Mouse (Mus musculus) intestine, embryonic 14.5 days (tissue): ENCODE measurements around the gene Gm11020. TPM values are rescaled to one million over a fixed set of nuclear protein-coding genes. Genes with fewer than 3 reads are reported as not detected.

Experiments
- ATAC-seq: fragments of 200-750 bp; cut with Nextera tagmentation; replicated peaks from 2 replicates; pipeline ENCODE4 v1.8.0; 2017; ENCODE audit warnings: low read depth, moderate number of reproducible peaks, moderate TSS enrichment, moderate library complexity; ENCODE audit not compliant: low FRiP score, low TSS enrichment
- DNase-seq: peaks from one replicate; pipeline ENCODE4 v3.0.0-alpha.2; 2018; ENCODE audit warnings: low spot score
- H3K27ac ChIP-seq: fragments of 300-500 bp; sonication (generic); 2 replicates; pipeline ENCODE4 v1.5.1; 2014; ENCODE audit warnings: low read depth, mild to moderate bottlenecking, control low read depth
- H3K27me3 ChIP-seq: fragments of 300-500 bp; sonication (generic); replicated peaks from 2 replicates; pipeline ENCODE4 v1.6.1; 2014; ENCODE audit warnings: low read length, control low read depth; ENCODE audit not compliant: control insufficient read depth, insufficient read depth
- H3K36me3 ChIP-seq: fragments of 300-500 bp; sonication (generic); 2 replicates; pipeline ENCODE4 v1.6.1; 2014; ENCODE audit warnings: low read length, control low read depth; ENCODE audit not compliant: control insufficient read depth, insufficient read depth
- H3K4me1 ChIP-seq: fragments of 300-500 bp; sonication (generic); replicated peaks from 2 replicates; pipeline ENCODE4 v1.6.1; 2014; ENCODE audit warnings: low read length, control low read depth, mixed read lengths; ENCODE audit not compliant: control insufficient read depth, insufficient read depth
- H3K4me2 ChIP-seq: fragments of 300-500 bp; sonication (generic); 2 replicates; pipeline ENCODE4 v1.6.1; 2014; ENCODE audit warnings: low read length
- H3K4me3 ChIP-seq: fragments of 300-500 bp; sonication (generic); 2 replicates; pipeline ENCODE4 v1.5.1; 2014; ENCODE audit warnings: low read depth, low read length, control low read depth, mixed read lengths
- H3K9ac ChIP-seq: fragments of 300-500 bp; sonication (generic); 2 replicates; pipeline ENCODE4 v1.6.1; 2014; ENCODE audit warnings: mild to moderate bottlenecking, low read length
- H3K9me3 ChIP-seq: fragments of 300-500 bp; sonication (generic); 2 replicates; pipeline ENCODE4 v1.6.1; 2016; ENCODE audit warnings: low read length, control low read depth; ENCODE audit not compliant: control insufficient read depth
- WGBS: fragments of 180-500 bp; shearing (Covaris S2); extraction: QIAGEN DNeasy Blood & Tissue Kit; methylation state at CpG from one replicate; pipeline ENCODE4 v1.1.7; 2014; 5-methylcytosine and 5-hydroxymethylcytosine counted together
- polyA plus RNA-seq: library from polyadenylated mRNA; unstranded; fragments of >200 nt; fragmentation: Nextera tagmentation; extraction: Ambion mirVana; gene quantifications from 2 replicates; pipeline ENCODE4 v1.2.1, GENCODE M21; 2014

The Gm11020 gene
- polyA plus RNA-seq, 1 experiment from 2014 or later: not detected

- Histone ChIP-seq H3K27ac (peak overlapping the region; percentile 91; the same call in 1 of the 2 replicates), H3K4me2 (peak overlapping the region; percentile 66), H3K9ac (peak overlapping the region; percentile 92), H3K36me3 (peaks cover 19% of the 10 kb centered on the region), H3K4me3 (peak overlapping the region; percentile 73), H3K4me1 (peaks cover 19% of the 10 kb centered on the region), H3K9me3 (no peaks in the 10 kb centered on the region), H3K27me3 (no peaks in the 10 kb centered on the region)
- no peak for ATAC-seq
- DNase-seq: no peak
- 0% methylated on average over 6 of the region's 6 CpGs for WGBS
Measured at GRCm38 (mm10) chr8:104339983-104340232, 18.5 kb downstream of the Gm11020 start.

GRCm38 (mm10) chr8:104340233-104341105, 19.1 kb downstream of the Gm11020 start:
- no peaks in the 10 kb centered on the region for H3K9me3 ChIP-seq
- peak overlapping the region; percentile 73 for H3K4me3 ChIP-seq
- H3K4me2 ChIP-seq: peak overlapping the region; percentile 66
- peaks cover 19% of the 10 kb centered on the region for H3K4me1 ChIP-seq
- peak overlapping the region; percentile 91 for H3K27ac ChIP-seq
- H3K27me3 ChIP-seq: no peaks in the 10 kb centered on the region
- H3K9ac ChIP-seq: peak overlapping the region; percentile 92
- DNase-seq: no peak
- under 1% methylated on average over 54 of the region's 54 CpGs for WGBS
- peaks cover 24% of the 10 kb centered on the region for H3K36me3 ChIP-seq
- ATAC-seq: peak; percentile 81

DNA sequence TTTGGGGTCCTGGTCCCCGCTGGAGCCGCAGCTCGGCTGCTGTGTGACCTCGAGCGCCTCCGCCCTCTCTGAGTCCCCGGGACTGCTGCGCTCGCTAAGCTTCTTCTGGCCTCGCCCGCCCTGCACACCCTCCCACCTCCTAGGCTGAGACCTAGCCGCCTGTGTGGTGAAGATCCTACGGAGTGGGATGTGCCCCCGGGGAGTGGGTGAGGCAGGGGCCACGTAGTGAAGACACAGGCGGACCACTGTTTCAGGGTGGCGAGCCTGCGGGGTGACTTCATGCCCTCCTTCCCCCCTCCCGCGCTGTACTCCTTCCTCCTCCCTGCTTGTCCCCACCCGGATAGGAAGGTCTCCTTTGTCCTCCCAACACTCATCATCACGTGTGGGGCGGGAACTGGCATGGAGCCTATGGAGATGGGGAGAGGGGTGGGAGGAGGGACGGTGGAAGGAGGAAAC, 19.8 kb downstream of the Gm11020 start:
- peak overlapping the region; percentile 92 for H3K9ac ChIP-seq
- ATAC-seq (peak; percentile 76), DNase-seq (peak; percentile 89)
- no peaks in the 10 kb centered on the region for H3K27me3 ChIP-seq
- H3K4me1 ChIP-seq: peaks cover 19% of the 10 kb centered on the region
- WGBS: under 1% methylated on average over 24 of the region's 24 CpGs
- H3K27ac ChIP-seq: peak overlapping the region; percentile 91
- H3K9me3 ChIP-seq: no peaks in the 10 kb centered on the region
- H3K36me3 ChIP-seq: peaks cover 31% of the 10 kb centered on the region
- H3K4me2 ChIP-seq: peak overlapping the region; percentile 66
- H3K4me3 ChIP-seq: peak overlapping the region; percentile 73

GRCm38 (mm10) chr8:104341678-104342077, 20.3 kb downstream of the Gm11020 start:
- H3K4me3 ChIP-seq: peak overlapping the region; percentile 73
- peaks cover 36% of the 10 kb centered on the region for H3K36me3 ChIP-seq
- H3K4me2 ChIP-seq: peak overlapping the region; percentile 66
- ATAC-seq (no peak), DNase-seq (peak; percentile 59)
- H3K27ac ChIP-seq: peak overlapping the region; percentile 91
- peak overlapping the region; percentile 92; the same call in 1 of the 2 replicates for H3K9ac ChIP-seq
- H3K27me3 ChIP-seq: no peaks in the 10 kb centered on the region
- WGBS: 42% methylated on average over 6 of the region's 6 CpGs
- H3K9me3 ChIP-seq: no peaks in the 10 kb centered on the region
- peaks cover 19% of the 10 kb centered on the region for H3K4me1 ChIP-seq

DNA sequence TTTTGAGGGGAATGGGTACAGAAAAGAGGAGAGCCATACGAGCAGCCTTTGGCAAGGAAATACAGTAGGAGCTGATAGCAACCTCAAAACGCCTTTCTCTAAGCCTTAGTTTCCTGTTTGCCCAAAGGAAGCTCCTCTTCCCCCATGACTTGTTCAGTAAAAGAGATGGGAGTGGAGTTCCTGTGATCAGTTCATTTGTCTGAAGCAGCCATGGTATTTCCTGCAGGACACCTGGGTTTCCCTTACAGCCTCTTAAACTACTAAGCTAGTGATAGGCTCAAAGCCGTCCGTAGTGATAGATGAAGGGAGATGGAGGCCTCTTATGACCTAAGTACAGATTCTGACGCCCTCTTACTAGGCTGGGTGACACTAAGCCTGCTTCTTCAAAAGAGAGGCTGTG, 21.1 kb downstream of the Gm11020 start:
- Histone ChIP-seq H3K9ac (no peak overlapping the region), H3K36me3 (peaks cover 44% of the 10 kb centered on the region), H3K4me1 (peaks cover 19% of the 10 kb centered on the region), H3K4me3 (no peak overlapping the region), H3K4me2 (0 out of 2 replicates have a peak overlapping the region, but pooled peaks have one; percentile 0), H3K9me3 (no peaks in the 10 kb centered on the region), H3K27ac (no peak overlapping the region), H3K27me3 (no peaks in the 10 kb centered on the region)
- 71% methylated on average over 5 of the region's 5 CpGs for WGBS
- ATAC-seq (no peak), DNase-seq (no peak)

DNA sequence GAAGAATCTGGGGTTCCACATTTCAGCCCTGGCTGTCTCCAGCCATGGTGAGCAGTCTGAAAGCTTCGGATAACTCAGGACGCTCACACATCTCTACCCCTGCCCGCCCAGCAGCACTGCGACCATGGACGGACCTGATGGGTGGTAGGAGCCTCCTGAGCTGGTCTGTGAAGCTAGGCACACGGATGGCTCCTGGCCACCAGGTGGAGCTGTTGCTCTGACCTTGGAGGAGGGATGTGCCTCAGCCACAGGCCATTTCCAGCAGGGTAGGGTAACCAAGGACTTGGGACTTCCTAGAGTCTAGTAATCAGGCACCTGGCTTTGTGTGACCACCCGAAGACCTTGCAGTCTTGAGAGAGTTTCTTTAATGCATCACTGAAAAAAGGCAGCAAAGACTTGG, 22.6 kb downstream of the Gm11020 start:
- Histone ChIP-seq H3K9me3 (no peaks in the 10 kb centered on the region), H3K27me3 (no peaks in the 10 kb centered on the region), H3K9ac (no peak overlapping the region), H3K36me3 (peaks cover 54% of the 10 kb centered on the region), H3K4me3 (no peak overlapping the region), H3K27ac (no peak overlapping the region), H3K4me1 (peaks cover 19% of the 10 kb centered on the region), H3K4me2 (no peak overlapping the region)
- DNase-seq (peak; percentile 93), ATAC-seq (peak; percentile 22; the same call in 1 of the 2 replicates)
- WGBS: 12% methylated on average over 7 of the region's 7 CpGs

- H3K27me3 ChIP-seq: no peaks in the 10 kb centered on the region
- DNase-seq (no peak), ATAC-seq (no peak)
- WGBS: 88% methylated on average over 5 of the region's 5 CpGs
- H3K4me3 ChIP-seq: no peak overlapping the region
- H3K4me1 ChIP-seq: peaks cover 13% of the 10 kb centered on the region
- no peak overlapping the region for H3K4me2 ChIP-seq
- no peak overlapping the region for H3K27ac ChIP-seq
- peaks cover 56% of the 10 kb centered on the region for H3K36me3 ChIP-seq
- no peak overlapping the region for H3K9ac ChIP-seq
- H3K9me3 ChIP-seq: no peaks in the 10 kb centered on the region
Measured at GRCm38 (mm10) chr8:104344622-104345021, 23.3 kb downstream of the Gm11020 start.

DNA sequence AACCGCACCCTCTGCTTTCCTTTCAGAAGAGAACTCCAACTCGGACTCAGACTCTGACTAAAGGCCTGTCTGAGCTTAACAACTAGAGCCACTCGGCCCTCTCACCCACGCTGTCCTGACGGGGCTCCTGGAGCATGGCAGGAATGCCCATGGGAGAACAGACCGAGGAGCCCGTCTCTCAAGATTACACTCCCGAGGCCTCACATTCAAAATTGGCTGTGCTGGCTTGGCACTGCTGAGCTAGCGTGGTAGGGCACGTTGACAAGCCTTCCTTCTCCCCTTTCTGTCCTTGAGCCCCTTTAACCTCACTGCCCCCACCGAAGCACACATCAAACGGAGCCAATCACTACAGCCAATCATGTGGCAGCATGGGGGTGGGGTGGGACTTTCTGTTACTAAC, 25.3 kb downstream of the Gm11020 start:
- no peak for ATAC-seq
- Histone ChIP-seq H3K27me3 (no peaks in the 10 kb centered on the region), H3K9ac (no peak overlapping the region), H3K27ac (no peak overlapping the region), H3K4me1 (peaks cover 8% of the 10 kb centered on the region), H3K4me2 (no peak overlapping the region), H3K4me3 (no peak overlapping the region), H3K9me3 (no peaks in the 10 kb centered on the region), H3K36me3 (peaks cover 56% of the 10 kb centered on the region)
- WGBS: 67% methylated on average over 12 of the region's 12 CpGs
- no peak for DNase-seq

DNA sequence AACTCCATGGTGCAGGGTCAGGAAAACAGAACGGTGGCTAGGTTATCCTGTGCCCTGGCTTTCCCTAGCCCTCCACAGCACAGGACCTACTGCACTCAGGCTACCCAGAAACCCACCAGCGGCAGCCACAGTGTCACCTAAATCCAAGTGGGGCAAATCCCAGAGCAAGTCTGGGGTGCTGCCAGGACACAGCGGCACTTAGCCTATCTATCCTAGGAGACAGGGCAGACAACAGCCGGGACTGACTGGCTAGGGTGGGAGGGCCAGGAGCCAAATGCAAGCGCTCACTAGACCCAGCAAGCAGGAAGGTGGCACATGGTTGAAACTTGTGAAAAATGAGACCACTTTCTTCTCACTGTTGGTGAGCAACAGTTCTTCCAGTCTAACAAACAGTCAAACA, 27.6 kb downstream of the Gm11020 start:
- Histone ChIP-seq H3K9me3 (no peaks in the 10 kb centered on the region), H3K27ac (no peak overlapping the region), H3K9ac (no peak overlapping the region), H3K4me2 (no peak overlapping the region), H3K4me3 (no peak overlapping the region), H3K36me3 (peaks cover 54% of the 10 kb centered on the region), H3K27me3 (no peaks in the 10 kb centered on the region), H3K4me1 (peaks cover under 1% of the 10 kb centered on the region; the same call in 1 of the 2 replicates)
- ATAC-seq (no peak), DNase-seq (no peak)
- 79% methylated on average over 5 of the region's 5 CpGs for WGBS
